Mouse (Mus musculus) liver, embryonic 15.5 days (tissue): Measurements from ENCODE around the gene Fam221a. TPM values are rescaled to one million over a fixed set of nuclear protein-coding genes. Genes with fewer than 3 reads are reported as not detected.

Experiments used
- ATAC-seq: fragments of 200-750 bp; cut with Nextera tagmentation; 2 replicates; pipeline ENCODE4 v1.8.0; 2017; ENCODE audit warnings: moderate number of reproducible peaks, mild to moderate bottlenecking, moderate library complexity; ENCODE audit not compliant: insufficient read depth
- H3K27ac ChIP-seq: fragments of 300-500 bp; sonication (generic); replicated peaks from 2 replicates; pipeline ENCODE4 v1.5.1; 2015; ENCODE audit warnings: mild to moderate bottlenecking, inconsistent platforms
- H3K27me3 ChIP-seq: fragments of 300-500 bp; sonication (generic); 2 replicates; pipeline ENCODE4 v1.6.1; 2015; ENCODE audit warnings: mild to moderate bottlenecking, inconsistent platforms
- H3K36me3 ChIP-seq: fragments of 300-500 bp; sonication (generic); replicated peaks from 2 replicates; pipeline ENCODE4 v1.6.1; 2015; ENCODE audit warnings: moderate library complexity, mild to moderate bottlenecking, inconsistent platforms
- H3K4me1 ChIP-seq: fragments of 300-500 bp; sonication (generic); replicated peaks from 2 replicates; pipeline ENCODE4 v1.6.1; 2015; ENCODE audit warnings: inconsistent platforms
- H3K4me2 ChIP-seq: fragments of 300-500 bp; sonication (generic); 2 replicates; pipeline ENCODE4 v1.6.1; 2015; ENCODE audit warnings: moderate library complexity, mild to moderate bottlenecking, inconsistent platforms
- H3K4me3 ChIP-seq: fragments of 300-500 bp; sonication (generic); replicated peaks from 2 replicates; pipeline ENCODE4 v1.5.1; 2015; ENCODE audit warnings: mild to moderate bottlenecking, inconsistent platforms
- H3K9ac ChIP-seq: fragments of 300-500 bp; sonication (generic); 2 replicates; pipeline ENCODE4 v1.6.1; 2015; ENCODE audit warnings: moderate library complexity, mild to moderate bottlenecking, inconsistent platforms
- H3K9me3 ChIP-seq: fragments of 300-500 bp; sonication (generic); replicated peaks from 2 replicates; pipeline ENCODE4 v1.6.1; 2016; ENCODE audit warnings: inconsistent platforms
- WGBS: fragments of 180-500 bp; shearing (Covaris S2); methylation state at CpG from one replicate; pipeline ENCODE4 v1.1.7; 2015; ENCODE audit warnings: mixed read lengths; ENCODE audit not compliant: insufficient replicate concordance; 5-methylcytosine and 5-hydroxymethylcytosine counted together
- polyA plus RNA-seq: library from polyadenylated mRNA; unstranded; fragments of >200 nt; fragmentation: Nextera tagmentation; extraction: Ambion mirVana; gene quantifications from 2 replicates; pipeline ENCODE4 v1.2.1, GENCODE M21; 2015

Fam221a gene
- 1.6 and 2.1 TPM in 2 replicates for polyA plus RNA-seq

- WGBS = 5% methylated on average over 49 of the region's 49 CpGs
- no peaks in the 10 kb centered on the region for H3K36me3 ChIP-seq
- ATAC-seq = peak; percentile 98
These were observed at the start of gene Fam221a for GRCm38 (mm10) chr6:49367159-49368054. TSS of gene Fam221a (plus strand) at chr6:49367739.

GRCm38 (mm10) chr6:49318966-49319594 lies 48.5 kb upstream of the Fam221a start, which contains the start of gene Ccdc126:
TSS of gene Ccdc126 (plus strand) at chr6:49319274.
- H3K27ac ChIP-seq = peak within 1 kb of the TSS; percentile 69
- peaks cover 18% of the 10 kb centered on the region for H3K4me1 ChIP-seq
- ATAC-seq = peak; percentile 99
- under 1% methylated on average over 47 of the region's 47 CpGs for WGBS
- H3K36me3 ChIP-seq = no peaks in the 10 kb centered on the region
- H3K27me3 ChIP-seq = no peaks in the 10 kb centered on the region
- peak within 1 kb of the TSS; percentile 89 for H3K4me2 ChIP-seq
- no peaks in the 10 kb centered on the region for H3K9me3 ChIP-seq
- H3K9ac ChIP-seq = peak within 1 kb of the TSS; percentile 72
- H3K4me3 ChIP-seq = peak within 1 kb of the TSS; percentile 76

More at GRCm38 (mm10) chr6:49367159-49368054, at the start of gene Fam221a:
- Histone ChIP-seq H3K9ac (peak within 1 kb of the TSS; percentile 74), H3K27ac (peak within 1 kb of the TSS; percentile 87), H3K9me3 (no peaks in the 10 kb centered on the region), H3K4me1 (peaks cover 24% of the 10 kb centered on the region), H3K4me2 (peak within 1 kb of the TSS; percentile 97), H3K27me3 (no peaks in the 10 kb centered on the region), H3K4me3 (peak within 1 kb of the TSS; percentile 66)

DNA sequence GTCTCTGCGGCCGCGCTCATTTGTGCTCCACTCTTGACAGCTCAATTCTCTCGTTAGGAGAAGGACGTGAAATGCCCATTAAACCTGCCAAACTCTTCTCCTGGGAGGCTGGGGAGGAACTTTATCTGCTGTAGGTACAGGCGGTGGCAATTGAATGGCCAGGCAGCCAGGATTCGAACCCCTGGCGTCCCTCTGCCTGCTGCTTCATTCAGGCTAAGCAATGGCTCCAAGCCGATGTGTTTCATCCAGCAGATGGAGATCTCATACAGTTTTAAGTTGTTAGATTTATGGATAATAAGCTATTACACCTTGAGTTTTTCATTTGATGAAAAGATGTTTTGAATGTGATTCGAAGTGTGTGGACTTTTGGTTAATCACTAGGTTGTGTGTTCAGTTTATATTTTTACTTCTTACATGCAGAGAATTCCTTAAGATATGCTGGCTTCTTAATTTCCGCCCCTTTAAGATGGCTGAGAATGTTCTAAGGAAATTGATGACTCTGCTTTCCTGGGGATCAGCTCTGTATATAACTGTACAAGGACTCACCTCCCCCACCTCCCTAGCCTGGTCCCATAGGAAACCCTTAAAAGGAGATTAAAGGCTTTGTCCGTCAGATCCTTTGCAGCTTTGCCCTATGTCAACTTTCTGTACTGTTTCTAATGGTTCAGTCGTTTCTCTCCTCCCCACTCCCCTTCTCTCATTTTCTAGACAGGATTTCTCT lies 47.8 kb upstream of the Fam221a start:
- Histone ChIP-seq H3K4me2 (peak overlapping the region; percentile 89), H3K4me1 (peaks cover 18% of the 10 kb centered on the region), H3K27ac (peak overlapping the region; percentile 69), H3K27me3 (no peaks in the 10 kb centered on the region), H3K9ac (peak overlapping the region; percentile 72), H3K36me3 (no peaks in the 10 kb centered on the region), H3K9me3 (no peaks in the 10 kb centered on the region), H3K4me3 (peak overlapping the region; percentile 76)
- 15% methylated on average over 13 of the region's 13 CpGs for WGBS
- no peak for ATAC-seq

DNA sequence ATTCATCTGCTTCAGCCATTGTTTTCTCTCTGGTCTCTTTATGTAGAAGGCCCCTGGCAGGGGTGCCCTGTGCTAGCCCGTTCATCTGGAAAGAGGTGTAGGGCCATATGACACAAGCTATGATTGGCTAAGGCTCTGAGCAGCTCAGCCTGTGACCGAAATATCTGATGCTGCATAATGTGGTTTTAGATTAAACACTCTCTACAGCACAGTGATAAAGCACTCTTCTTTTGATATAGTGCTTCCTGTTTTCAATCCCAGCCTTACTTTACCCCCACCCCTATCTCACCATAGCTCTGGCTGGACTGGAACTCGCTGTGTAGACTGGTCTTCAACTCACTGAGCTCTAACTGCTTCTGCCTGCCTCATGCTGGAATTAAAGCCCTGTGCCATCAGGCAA lies 46.2 kb upstream of the Fam221a start:
- ATAC-seq = no peak
- WGBS = 18% methylated on average over 3 of the region's 3 CpGs
- Histone ChIP-seq H3K4me2 (no peak overlapping the region), H3K4me3 (no peak overlapping the region), H3K4me1 (peaks cover 18% of the 10 kb centered on the region), H3K9me3 (no peaks in the 10 kb centered on the region), H3K36me3 (no peaks in the 10 kb centered on the region), H3K9ac (no peak overlapping the region), H3K27ac (no peak overlapping the region), H3K27me3 (no peaks in the 10 kb centered on the region)

DNA sequence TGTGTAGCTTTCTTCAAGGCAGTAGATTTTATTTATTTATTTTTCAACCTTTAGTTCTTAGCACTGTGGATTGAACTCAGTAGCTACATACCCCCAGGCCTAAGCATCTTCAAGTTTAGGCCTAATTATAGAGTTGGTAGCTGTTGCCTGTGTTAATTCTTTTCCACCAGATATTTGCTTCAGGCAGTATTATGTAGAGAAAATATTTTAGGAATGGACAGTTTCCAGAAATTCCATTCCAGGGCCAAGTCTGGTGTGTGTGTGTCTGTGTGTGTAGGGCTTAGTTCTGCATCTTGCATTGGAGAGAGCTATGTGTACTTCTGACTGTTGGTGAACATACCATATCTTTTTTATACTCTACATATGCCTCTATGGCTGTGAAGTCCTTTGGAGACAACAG lies 45.5 kb upstream of the Fam221a start:
- ATAC-seq = no peak
- Histone ChIP-seq H3K27ac (no peak overlapping the region), H3K27me3 (no peaks in the 10 kb centered on the region), H3K4me3 (no peak overlapping the region), H3K4me1 (peaks cover 18% of the 10 kb centered on the region), H3K9ac (no peak overlapping the region), H3K36me3 (no peaks in the 10 kb centered on the region), H3K4me2 (no peak overlapping the region), H3K9me3 (no peaks in the 10 kb centered on the region)

- H3K36me3 ChIP-seq = no peaks in the 10 kb centered on the region
- no peaks in the 10 kb centered on the region for H3K9me3 ChIP-seq
- no peak overlapping the region for H3K27ac ChIP-seq
- peaks cover 18% of the 10 kb centered on the region for H3K4me1 ChIP-seq
- H3K4me2 ChIP-seq = no peak overlapping the region
- no peak overlapping the region for H3K4me3 ChIP-seq
- H3K27me3 ChIP-seq = no peaks in the 10 kb centered on the region
- WGBS = 39% methylated on average over 2 of the region's 2 CpGs
- H3K9ac ChIP-seq = no peak overlapping the region
- no peak for ATAC-seq
These were observed 44.6 kb upstream of the Fam221a start for GRCm38 (mm10) chr6:49322986-49323385.

GRCm38 (mm10) chr6:49324528-49324927 lies 43.0 kb upstream of the Fam221a start:
- H3K27ac ChIP-seq = no peak overlapping the region
- H3K27me3 ChIP-seq = no peaks in the 10 kb centered on the region
- ATAC-seq = no peak
- no peaks in the 10 kb centered on the region for H3K9me3 ChIP-seq
- no peak overlapping the region for H3K4me2 ChIP-seq
- no peaks in the 10 kb centered on the region for H3K36me3 ChIP-seq
- peaks cover 10% of the 10 kb centered on the region for H3K4me1 ChIP-seq
- H3K9ac ChIP-seq = no peak overlapping the region
- no peak overlapping the region for H3K4me3 ChIP-seq
- WGBS = 61% methylated on average over 2 of the region's 2 CpGs

DNA sequence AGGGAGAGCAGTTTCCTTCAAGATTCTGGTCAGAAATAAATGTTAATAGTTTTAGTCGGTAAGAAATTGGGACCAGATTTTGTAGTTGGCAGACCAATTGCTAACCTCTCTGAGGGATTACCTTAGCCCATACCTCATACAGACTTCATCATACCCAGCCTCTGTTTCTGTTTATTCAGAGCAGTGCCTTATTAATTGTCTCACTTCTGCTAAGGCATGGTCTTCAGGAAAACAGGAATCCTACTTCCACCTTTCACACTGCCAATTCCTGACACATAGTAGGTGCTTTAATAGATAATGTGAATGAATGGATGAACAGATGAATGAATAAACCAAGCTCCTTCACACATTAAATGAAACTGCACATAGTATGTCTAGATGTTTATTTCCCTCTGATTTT lies 42.2 kb upstream of the Fam221a start:
- Histone ChIP-seq H3K4me2 (no peak overlapping the region), H3K9me3 (no peaks in the 10 kb centered on the region), H3K4me3 (no peak overlapping the region), H3K36me3 (no peaks in the 10 kb centered on the region), H3K27me3 (no peaks in the 10 kb centered on the region), H3K27ac (no peak overlapping the region), H3K4me1 (peaks cover 3% of the 10 kb centered on the region; the same call in 1 of the 2 replicates), H3K9ac (no peak overlapping the region)
- no peak for ATAC-seq
- WGBS = 79% methylated on average over 1 of the region's 1 CpGs

GRCm38 (mm10) chr6:49326846-49327245 lies 40.7 kb upstream of the Fam221a start:
- 0 out of 2 replicates have a peak, but pooled peaks cover 3% of the 10 kb centered on the region for H3K4me1 ChIP-seq
- WGBS = 65% methylated on average over 3 of the region's 3 CpGs
- H3K9ac ChIP-seq = no peak overlapping the region

DNA sequence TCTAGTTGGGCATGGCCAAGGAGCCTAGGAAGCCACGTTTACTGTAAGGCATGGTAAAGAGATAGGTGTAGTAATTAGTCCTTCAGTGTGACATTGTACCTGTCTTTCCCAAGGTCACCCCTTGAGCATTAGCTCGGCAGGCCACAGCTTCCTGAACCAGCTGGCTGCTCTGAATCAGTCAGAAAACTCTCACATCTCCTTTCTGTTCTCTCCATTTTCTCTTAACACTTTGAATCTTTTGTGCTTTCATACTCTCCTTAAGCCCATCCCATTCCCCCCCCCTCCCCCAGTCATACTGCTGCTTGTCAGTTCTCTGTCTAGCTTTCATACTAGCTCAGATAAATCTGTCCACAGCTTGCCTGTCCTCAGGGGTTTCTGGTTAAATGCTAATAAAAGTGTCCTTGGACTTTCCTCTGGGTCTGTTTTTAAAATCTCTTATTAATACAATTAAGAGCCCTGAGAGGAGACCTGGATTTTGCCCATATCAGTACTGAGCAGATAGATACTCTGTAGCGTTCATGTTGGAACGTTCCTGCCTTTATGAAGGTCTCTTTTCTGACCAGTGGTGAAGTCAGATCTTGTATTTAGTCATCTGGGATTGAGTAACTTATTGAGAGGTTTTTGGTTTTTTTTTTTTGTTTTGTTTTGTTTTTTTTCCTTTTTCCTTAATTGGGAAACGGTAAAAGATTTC lies 36.0 kb upstream of the Fam221a start:
- 0 out of 2 replicates have a peak overlapping the region, but pooled peaks have one; percentile 6 for H3K27ac ChIP-seq
- no peaks in the 10 kb centered on the region for H3K27me3 ChIP-seq
- WGBS = 44% methylated on average over 5 of the region's 5 CpGs
- H3K9ac ChIP-seq = no peak overlapping the region
- no peaks in the 10 kb centered on the region for H3K9me3 ChIP-seq
- H3K4me2 ChIP-seq = no peak overlapping the region
- no peak for ATAC-seq
- no peak overlapping the region for H3K4me3 ChIP-seq
- no peaks in the 10 kb centered on the region for H3K4me1 ChIP-seq
- no peaks in the 10 kb centered on the region for H3K36me3 ChIP-seq

More at GRCm38 (mm10) chr6:49326846-49327245, 40.7 kb upstream of the Fam221a start:
- no peaks in the 10 kb centered on the region for H3K36me3 ChIP-seq
- no peak overlapping the region for H3K4me2 ChIP-seq
- no peak overlapping the region for H3K27ac ChIP-seq
- no peaks in the 10 kb centered on the region for H3K9me3 ChIP-seq
- no peaks in the 10 kb centered on the region for H3K27me3 ChIP-seq
- no peak for ATAC-seq
- no peak overlapping the region for H3K4me3 ChIP-seq
